Mouse (Mus musculus) layer of hippocampus, postnatal 25 days (tissue): Measurements from ENCODE around the gene Gm8660. TPM values are rescaled to one million over a fixed set of nuclear protein-coding genes. Genes with fewer than 3 reads are reported as not detected.
"Not testable (repeated sequence)": the region's sequence is repeated elsewhere in the genome, so short reads cannot be mapped to it uniquely, and the experiment has no call there.

Source experiments
- DNase-seq, 2 experiments: peaks; one replicate each; pipeline ENCODE4 v3.0.0; 2022; ENCODE audit warnings: mixed read lengths in 2 of 2, low spot score in 1 of 2; ENCODE audit errors: extremely low spot score in 1 of 2
- total RNA-seq, 2 experiments: library from RNA; stranded (reverse); gene quantifications; 2 replicates each; pipeline ENCODE4 v1.2.3; 2021

Gm8660 gene
- not detected for total RNA-seq

DNA sequence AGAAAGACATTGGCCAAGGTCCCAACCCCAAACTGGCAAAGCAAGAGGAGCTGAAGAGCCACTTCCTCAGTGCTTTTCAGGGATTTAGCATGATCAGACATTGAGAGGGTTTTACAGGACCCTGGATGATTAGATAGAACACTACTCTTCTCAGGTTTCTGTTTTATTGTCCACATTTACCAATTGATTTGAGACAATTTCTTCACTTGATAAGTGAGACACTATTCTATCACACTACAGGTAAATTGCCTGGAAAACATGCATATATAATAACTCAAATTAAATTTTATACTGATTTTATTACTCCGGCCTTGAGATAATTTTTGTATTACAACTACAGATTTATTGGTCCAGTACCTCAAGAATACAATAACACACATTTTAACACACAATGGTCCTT is at the start of gene Gm8660:
Gene Gm8660, minus strand, starts transcription at position 101 of the 400 bp plus-strand sequence.
- DNase-seq: not testable (repeated sequence)

DNA sequence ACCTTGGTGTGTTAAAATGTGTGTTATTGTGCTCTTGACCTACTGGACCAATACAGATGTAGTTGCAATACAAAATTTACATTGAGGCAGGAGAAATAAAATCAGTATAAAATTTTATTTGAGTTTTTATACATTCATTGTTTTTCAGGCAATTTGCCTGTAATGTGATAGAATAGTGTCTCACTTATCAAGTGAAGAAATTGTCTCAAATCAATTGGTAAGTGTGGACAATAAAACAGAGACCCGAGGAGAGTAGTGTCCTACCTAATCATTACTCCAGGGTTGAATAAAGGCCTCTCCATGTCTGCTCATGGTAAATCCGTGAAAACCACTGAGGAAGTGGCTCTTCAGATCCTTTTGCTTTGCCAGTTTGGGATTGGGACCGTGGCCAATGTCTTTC is 42.4 kb upstream of the Gm8660 start, which contains the start of gene Vmn1r148:
Gene Vmn1r148, plus strand, starts transcription at position 301 of the 400 bp plus-strand sequence.
- DNase-seq: not testable (repeated sequence)

DNA sequence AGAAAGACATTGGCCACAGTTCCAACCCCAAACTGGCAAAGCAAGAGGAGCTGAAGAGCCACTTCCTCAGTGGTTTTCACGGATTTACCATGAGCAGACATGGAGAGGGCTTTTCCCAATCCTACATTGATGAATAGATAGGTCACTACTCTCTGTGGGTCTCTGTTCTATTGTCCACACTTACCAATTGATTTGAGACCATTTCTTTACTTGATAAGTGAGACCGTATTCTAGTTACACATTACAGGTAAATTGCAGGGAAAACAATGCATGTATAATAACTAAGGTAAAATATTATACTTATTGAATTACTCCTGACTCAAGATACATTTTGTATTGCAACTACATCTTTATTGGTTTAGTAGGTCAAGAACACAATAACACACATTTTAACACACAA is 41.2 kb downstream of the Gm8660 start, which contains the start of gene Gm4187:
Gene Gm4187, minus strand, starts transcription at position 101 of the 400 bp plus-strand sequence.
- not testable (repeated sequence) for DNase-seq

Other genes with a start within 250 kb of the Gm8660 start
- gene Gm10666, start 236.3 kb downstream of the Gm8660 start, total RNA-seq: not detected
- not detected for gene Vmn1r142, start 207.0 kb downstream of the Gm8660 start, total RNA-seq
- not detected for gene Vmn1r143, start 181.7 kb downstream of the Gm8660 start, total RNA-seq
- not detected for gene Gm8653, start 169.8 kb downstream of the Gm8660 start, total RNA-seq
- not detected for gene Gm8453, start 141.6 kb downstream of the Gm8660 start, total RNA-seq
- not detected for gene Gm4187, start 41.3 kb downstream of the Gm8660 start, total RNA-seq
- gene Vmn1r148, start 42.5 kb upstream of the Gm8660 start, total RNA-seq: not detected
- gene Vmn1r149, start 67.2 kb upstream of the Gm8660 start, total RNA-seq: not detected
- gene Gm10665, start 93.0 kb upstream of the Gm8660 start, total RNA-seq: not detected
- not detected for gene Vmn1r151, start 128.6 kb upstream of the Gm8660 start, total RNA-seq
- gene Vmn1r152, start 151.9 kb upstream of the Gm8660 start, total RNA-seq: not detected
- not detected for gene Gm8677, start 163.8 kb upstream of the Gm8660 start, total RNA-seq
- not detected for gene Gm4201, start 194.3 kb upstream of the Gm8660 start, total RNA-seq
- gene Gm4565, start 217.1 kb upstream of the Gm8660 start, total RNA-seq: not detected